Mouse (Mus musculus) testis, adult 2 months (tissue): ENCODE measurements around the gene Sart3.

Source experiments
- CTCF ChIP-seq: fragments of 200-500 bp; IDR thresholded peaks from 2 replicates; pipeline ENCODE4 v1.5.1; 2012; ENCODE audit warnings: low read depth, mild to moderate bottlenecking, inconsistent platforms, low read length, moderate library complexity; ENCODE audit not compliant: control insufficient read depth, insufficient read depth, insufficient replicate concordance
- POLR2A ChIP-seq: fragments of 200-500 bp; IDR thresholded peaks from 2 replicates; pipeline ENCODE4 v1.6.1; 2012; ENCODE audit warnings: low read depth, mild to moderate bottlenecking, inconsistent platforms, low read length, moderate library complexity; ENCODE audit not compliant: control insufficient read depth

- TF ChIP-seq POLR2A (no peak), CTCF (no peak)
Measured at GRCm38 (mm10) chr5:113800280-113800679, 28.0 kb upstream of the Sart3 start, which contains the start of gene Tmem119.
